Mouse (Mus musculus): Measurements from ENCODE around the gene Neto2. TPM values are rescaled to one million over a fixed set of nuclear protein-coding genes. Genes with fewer than 3 reads are reported as not detected.
"Not testable (repeated sequence)": the region's sequence is repeated elsewhere in the genome, so short reads cannot be mapped to it uniquely, and the experiment has no call there.

Gene Neto2
- total RNA-seq (2017), result 0.70 and 0.74 TPM in 2 replicates

GRCm38 (mm10) chr8:85700751-85701351, at the start of gene Neto2:
Gene Neto2 (minus strand): TSS chr8:85700924.
- ATAC-seq (ENCODE audit: extremely low read depth, insufficient number of reproducible peaks, low FRiP score, poor library complexity, severe bottlenecking), result peak; percentile 31

GRCm38 (mm10) chr8:85745053-85745452, 44.3 kb upstream of the Neto2 start:
- ATAC-seq (ENCODE audit: extremely low read depth, insufficient number of reproducible peaks, low FRiP score, poor library complexity, severe bottlenecking), result no peak

GRCm38 (mm10) chr8:85730545-85730944, 29.8 kb upstream of the Neto2 start:
- ATAC-seq (ENCODE audit: extremely low read depth, insufficient number of reproducible peaks, low FRiP score, poor library complexity, severe bottlenecking), result no peak

DNA sequence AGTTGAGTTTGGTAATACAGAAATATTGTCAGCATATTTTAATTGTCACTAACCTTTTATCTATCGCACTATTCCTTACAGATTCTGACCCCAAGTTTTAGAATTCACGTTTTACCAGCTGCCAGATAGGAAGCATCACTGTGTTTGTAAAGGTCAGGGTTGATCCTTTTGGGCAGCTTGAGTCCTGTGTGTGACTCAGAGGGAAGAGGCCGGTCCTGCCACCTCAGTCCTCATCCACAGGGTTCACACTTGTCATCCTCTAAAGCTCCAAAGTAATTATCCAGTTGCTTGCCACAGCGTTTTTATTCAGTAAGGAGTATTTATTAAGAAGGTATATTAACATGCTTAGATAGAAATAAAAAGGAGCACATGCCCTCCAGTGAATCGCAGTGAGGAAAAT, 16.5 kb upstream of the Neto2 start:
- no peak for ATAC-seq (ENCODE audit: extremely low read depth, insufficient number of reproducible peaks, low FRiP score, poor library complexity, severe bottlenecking)

DNA sequence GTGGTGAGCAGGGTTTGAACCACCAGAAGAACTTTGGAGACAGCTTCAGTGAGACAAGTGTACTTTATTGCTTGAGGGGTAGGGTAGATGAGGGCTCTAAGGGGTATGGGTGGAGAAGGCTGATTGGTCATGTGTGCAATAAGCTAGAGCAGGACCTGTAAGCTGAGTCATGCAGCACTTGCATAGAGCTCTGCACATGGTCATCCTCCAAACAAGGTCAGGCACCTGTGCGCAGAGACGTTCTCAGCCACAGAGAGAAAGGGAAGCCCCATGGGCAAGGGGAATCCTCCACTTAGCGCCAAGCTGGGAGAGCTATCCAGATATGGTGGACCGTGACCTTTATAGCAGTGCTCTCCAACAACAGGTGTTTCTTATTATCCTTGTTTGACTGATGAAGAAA, 16.0 kb upstream of the Neto2 start:
- ATAC-seq (ENCODE audit: extremely low read depth, insufficient number of reproducible peaks, low FRiP score, poor library complexity, severe bottlenecking), result no peak

DNA sequence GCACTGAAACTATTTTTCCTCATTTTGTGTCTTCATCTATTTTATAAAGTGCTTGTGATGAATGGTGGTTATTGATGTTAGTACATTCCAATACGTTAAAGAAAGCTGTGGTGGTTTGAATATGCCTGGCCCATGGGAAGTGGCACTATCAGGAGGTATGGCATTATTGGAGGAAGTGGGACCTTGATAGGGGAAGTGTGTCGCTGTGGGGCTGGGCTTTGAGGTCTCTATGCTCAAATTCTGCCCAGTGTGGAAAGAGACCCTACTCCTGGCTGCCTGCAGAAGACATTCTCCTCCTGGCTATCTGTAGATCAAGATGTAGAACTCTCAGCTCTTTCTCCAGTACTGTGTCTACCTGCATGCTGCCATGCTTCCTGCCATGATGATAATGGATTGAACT, 6.3 kb upstream of the Neto2 start:
- no peak for ATAC-seq (ENCODE audit: extremely low read depth, insufficient number of reproducible peaks, low FRiP score, poor library complexity, severe bottlenecking)

- ATAC-seq (ENCODE audit: extremely low read depth, insufficient number of reproducible peaks, low FRiP score, poor library complexity, severe bottlenecking), result no peak
Measured at GRCm38 (mm10) chr8:85700101-85700750, 498 bp downstream of the Neto2 start.

DNA sequence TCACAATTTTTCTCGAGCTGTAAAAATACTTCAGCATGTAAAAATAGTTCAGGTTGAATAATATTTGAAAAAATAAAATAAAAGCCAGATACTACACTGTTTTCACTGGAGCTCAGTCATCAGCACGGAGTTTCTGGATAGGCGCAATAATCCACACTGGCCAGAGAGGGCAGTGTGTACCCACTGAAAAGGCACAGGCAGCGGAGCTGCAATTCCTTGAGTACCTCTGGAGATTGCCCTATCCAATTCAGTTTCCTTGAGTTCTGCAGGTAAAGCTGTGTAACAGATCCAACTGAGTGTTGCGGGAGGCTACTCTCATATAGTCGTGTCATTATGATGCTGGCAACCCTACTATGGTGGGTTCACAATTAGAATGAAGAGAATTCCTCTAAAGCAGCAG, 1.7 kb downstream of the Neto2 start:
- peak; percentile 92 for ATAC-seq (ENCODE audit: extremely low read depth, insufficient number of reproducible peaks, low FRiP score, poor library complexity, severe bottlenecking)

- no peak for ATAC-seq (ENCODE audit: extremely low read depth, insufficient number of reproducible peaks, low FRiP score, poor library complexity, severe bottlenecking)
Measured at GRCm38 (mm10) chr8:85665146-85665545, 35.6 kb downstream of the Neto2 start.

DNA sequence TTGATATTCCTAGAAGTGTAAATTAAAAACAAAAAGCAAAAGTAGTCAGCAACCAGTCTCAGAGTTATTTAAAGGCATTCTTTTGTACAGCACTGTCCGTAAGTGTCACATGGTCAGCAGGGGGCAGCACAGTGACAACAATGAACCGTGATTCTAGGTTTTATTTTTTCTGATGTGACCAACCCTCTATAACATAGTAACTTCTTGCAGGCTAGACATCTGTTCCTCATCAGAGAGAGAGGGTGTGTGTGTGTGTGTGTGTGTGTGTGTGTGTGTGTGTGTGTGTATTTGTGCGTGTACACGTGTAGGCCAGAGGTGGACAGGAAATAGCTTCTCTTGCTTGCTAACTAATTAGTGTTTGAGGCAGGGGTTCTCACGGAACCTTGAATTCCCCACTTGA, 38.7 kb downstream of the Neto2 start:
- ATAC-seq (ENCODE audit: extremely low read depth, insufficient number of reproducible peaks, low FRiP score, poor library complexity, severe bottlenecking), result peak; percentile 46; the same call in 1 of the 2 replicates

- no peak for ATAC-seq (ENCODE audit: extremely low read depth, insufficient number of reproducible peaks, low FRiP score, poor library complexity, severe bottlenecking)
Measured at GRCm38 (mm10) chr8:85651201-85651600, 49.5 kb downstream of the Neto2 start.

GRCm38 (mm10) chr8:85648553-85648952, 52.2 kb downstream of the Neto2 start:
- no peak for ATAC-seq (ENCODE audit: extremely low read depth, insufficient number of reproducible peaks, low FRiP score, poor library complexity, severe bottlenecking)

DNA sequence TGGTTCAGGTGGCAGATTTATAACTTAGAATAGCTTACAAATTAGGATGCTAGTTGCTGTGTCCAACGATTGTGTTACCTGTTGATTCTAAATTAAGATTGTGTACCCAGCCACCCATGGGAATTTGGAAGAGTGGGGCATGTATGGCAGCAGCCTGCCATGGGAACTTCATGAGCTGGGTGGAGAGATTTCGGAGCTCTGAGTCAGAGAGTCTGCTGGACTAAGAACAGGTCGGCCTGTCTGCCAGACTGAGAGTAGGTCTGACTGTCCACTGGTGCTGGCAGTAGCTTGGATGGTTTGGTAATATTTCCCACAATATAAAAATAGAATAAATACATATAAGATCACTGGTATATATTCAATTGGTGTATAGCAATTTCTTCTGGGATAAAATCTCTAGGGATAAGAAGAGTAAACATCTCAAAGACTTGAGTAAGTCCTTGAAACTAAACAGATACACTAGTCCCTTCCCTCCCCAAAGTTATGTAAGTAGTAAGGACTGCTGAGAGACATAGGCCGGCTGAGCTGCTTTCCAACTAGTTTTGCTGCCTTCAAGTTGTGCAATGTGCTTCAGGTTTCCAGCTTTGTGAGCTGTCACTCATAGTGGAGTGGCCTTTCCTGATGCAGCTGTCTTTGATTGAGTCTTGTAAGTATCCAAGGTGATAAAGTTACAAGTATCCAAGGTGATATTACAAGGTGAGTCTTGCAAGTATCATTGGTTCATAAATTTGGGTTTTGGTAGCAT, 55.6 kb downstream of the Neto2 start:
- no peak for ATAC-seq (ENCODE audit: extremely low read depth, insufficient number of reproducible peaks, low FRiP score, poor library complexity, severe bottlenecking)

DNA sequence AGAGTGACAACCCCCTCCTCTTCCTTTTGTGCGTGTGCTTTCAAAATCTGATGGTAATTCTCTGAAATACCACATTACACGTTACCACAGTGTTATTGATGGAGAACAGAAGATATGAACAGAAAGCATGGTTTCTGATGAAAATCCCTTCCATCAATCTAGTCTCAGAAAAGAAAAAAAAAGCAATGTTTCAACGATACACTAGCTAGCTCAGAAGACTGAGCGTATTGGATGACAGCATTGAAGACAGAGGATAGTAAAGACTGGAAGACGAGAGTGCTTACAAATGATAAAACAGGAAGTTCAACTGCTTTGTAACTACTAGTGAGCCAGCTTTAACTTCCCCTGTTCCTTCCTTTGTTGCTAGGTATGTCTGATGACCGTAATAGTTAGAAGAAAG, 76.3 kb downstream of the Neto2 start:
- ATAC-seq (ENCODE audit: extremely low read depth, insufficient number of reproducible peaks, low FRiP score, poor library complexity, severe bottlenecking), result peak; percentile 39; the same call in 1 of the 2 replicates

DNA sequence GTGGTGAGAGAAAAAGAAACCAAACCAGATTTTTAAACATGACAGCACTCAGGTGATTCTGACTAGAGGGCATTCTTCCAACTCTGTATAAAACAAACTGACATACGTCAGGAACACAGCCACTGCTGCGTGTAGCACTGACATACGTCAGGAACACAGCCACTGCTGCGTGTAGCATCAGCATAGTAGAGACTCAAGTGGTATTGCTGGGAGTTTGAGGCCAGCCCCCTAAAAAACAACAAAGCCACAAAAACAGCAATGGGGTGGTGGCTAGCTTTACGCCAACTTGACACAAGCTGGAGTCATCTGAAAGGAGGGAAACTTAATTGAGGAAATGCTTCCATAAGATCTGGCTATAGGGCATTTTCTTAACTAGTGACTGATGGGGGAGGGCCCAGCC, 77.5 kb downstream of the Neto2 start:
- peak; percentile 49; the same call in 1 of the 2 replicates for ATAC-seq (ENCODE audit: extremely low read depth, insufficient number of reproducible peaks, low FRiP score, poor library complexity, severe bottlenecking)

GRCm38 (mm10) chr8:85618789-85619188, 81.9 kb downstream of the Neto2 start:
- peak; percentile 31; the same call in 1 of the 2 replicates for ATAC-seq (ENCODE audit: extremely low read depth, insufficient number of reproducible peaks, low FRiP score, poor library complexity, severe bottlenecking)

DNA sequence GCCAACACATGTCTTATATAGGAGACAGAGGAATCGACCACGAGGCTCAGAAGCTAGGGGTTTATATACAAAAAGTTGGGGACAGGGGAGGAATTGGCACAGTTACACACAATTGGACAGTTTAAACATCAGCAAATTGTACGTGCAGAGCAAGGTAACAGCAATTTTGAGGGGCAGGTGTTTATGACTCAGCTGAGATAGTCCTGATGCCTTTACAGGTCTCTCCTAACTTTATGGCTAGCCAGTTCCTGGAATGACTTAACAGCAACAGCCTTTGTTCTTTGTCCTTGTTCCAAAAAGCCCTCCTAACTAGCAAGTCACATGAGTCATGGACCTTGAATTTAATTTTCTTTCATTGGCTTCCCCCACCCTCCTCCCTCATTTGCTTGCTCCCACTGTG, 83.6 kb downstream of the Neto2 start:
- ATAC-seq (ENCODE audit: extremely low read depth, insufficient number of reproducible peaks, low FRiP score, poor library complexity, severe bottlenecking), result not testable (repeated sequence)

GRCm38 (mm10) chr8:85608836-85609235, 91.9 kb downstream of the Neto2 start:
- ATAC-seq (ENCODE audit: extremely low read depth, insufficient number of reproducible peaks, low FRiP score, poor library complexity, severe bottlenecking), result no peak

GRCm38 (mm10) chr8:85607804-85608203, 92.9 kb downstream of the Neto2 start:
- ATAC-seq (ENCODE audit: extremely low read depth, insufficient number of reproducible peaks, low FRiP score, poor library complexity, severe bottlenecking), result no peak

GRCm38 (mm10) chr8:85606974-85607373, 93.8 kb downstream of the Neto2 start:
- no peak for ATAC-seq (ENCODE audit: extremely low read depth, insufficient number of reproducible peaks, low FRiP score, poor library complexity, severe bottlenecking)
